Mouse (Mus musculus): ENCODE results near the gene Slc25a43. TPM values are rescaled to one million over a fixed set of nuclear protein-coding genes. Genes with fewer than 3 reads are reported as not detected.

The Slc25a43 gene
- polyA plus RNA-seq, 1 experiment = not detected

DNA sequence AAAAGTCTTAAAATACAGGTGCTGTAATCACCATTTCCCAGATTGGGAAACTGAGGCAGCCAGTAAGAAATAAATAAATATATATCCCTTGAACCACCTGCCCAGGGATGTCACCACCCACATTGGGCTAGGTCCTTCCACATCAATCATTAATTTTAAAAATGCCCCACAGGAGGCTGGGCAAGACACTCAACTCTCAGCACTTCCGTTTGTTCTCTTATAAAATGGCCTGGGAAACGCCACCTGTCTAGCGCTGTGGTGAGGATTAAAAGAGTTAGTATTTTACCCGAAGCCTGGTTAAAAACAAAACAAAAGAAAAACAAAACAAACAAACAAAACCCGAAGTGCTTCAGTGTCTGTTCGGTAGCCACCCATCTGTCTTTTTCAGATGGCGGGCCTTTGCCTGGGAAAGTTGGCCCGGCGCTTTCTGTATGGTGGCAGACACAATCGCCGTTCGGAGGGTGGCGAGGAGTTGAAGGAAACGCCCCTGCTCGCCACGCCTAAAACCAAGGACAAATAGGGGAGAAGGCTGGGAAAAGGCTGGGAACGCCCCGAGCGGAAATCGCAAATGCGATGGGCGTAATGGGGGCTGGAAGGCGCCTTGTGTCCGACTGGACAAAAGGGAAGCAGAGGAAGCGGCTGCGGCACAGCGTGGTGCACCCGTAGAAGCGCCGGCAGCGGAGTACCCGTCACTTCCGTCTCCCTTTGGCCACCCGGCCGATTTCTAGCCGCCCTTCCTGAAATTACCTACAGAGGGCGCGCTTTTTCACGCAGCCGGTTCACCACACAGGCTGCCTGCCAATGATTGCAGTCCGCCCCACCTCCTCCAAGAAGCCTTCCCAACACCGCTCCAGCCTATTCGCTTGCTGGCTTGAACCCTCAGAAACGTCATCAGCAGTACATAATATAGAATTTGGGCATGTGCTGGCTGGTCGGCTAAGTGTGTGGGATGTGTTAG is 64.2 kb downstream of the Slc25a43 start:
- TF ChIP-seq GATA1 (IDR thresholded peaks at IDR 0.05; ENCODE audit: low read length) = no peak

DNA sequence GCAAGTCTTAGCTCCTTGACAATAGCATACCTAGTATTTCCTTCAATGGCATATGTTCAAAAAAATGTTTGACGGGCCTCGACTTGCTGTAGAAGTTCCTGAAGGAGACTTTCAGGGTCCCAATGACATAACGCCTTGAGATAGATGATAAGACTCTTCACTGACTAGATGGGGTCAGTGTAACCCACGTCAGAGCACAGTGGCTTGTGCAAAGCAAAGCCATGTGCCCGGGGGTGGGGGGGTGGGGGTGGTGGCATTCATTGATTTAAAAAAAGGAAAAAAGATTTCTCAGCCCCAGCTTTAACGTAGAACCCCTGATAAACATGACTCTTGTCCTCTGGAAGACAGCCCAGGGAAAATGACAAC is 64.8 kb downstream of the Slc25a43 start:
- TF ChIP-seq GATA1 (IDR thresholded peaks at IDR 0.05; ENCODE audit: low read length) = no peak

DNA sequence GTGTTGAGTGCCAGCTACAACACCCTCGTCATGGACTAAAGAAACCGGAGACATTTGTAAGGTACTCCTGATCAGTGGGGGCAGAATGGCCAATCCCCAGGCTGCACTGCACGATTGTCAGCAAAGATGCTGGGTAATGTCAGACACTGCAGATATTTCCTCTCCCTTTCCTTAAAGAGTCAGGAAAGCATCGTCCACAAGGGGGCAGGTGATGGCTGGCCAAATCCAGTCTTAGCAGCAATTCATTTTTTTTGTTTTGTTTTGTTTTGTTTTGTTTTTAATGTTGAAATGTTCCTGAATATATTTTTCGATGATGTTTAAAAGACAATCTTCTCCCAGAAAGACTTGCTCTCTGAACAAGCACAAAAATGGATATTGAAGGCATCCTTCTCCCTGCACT is 67.9 kb downstream of the Slc25a43 start:
- TF ChIP-seq GATA1 (IDR thresholded peaks at IDR 0.05; ENCODE audit: low read length) = no peak

DNA sequence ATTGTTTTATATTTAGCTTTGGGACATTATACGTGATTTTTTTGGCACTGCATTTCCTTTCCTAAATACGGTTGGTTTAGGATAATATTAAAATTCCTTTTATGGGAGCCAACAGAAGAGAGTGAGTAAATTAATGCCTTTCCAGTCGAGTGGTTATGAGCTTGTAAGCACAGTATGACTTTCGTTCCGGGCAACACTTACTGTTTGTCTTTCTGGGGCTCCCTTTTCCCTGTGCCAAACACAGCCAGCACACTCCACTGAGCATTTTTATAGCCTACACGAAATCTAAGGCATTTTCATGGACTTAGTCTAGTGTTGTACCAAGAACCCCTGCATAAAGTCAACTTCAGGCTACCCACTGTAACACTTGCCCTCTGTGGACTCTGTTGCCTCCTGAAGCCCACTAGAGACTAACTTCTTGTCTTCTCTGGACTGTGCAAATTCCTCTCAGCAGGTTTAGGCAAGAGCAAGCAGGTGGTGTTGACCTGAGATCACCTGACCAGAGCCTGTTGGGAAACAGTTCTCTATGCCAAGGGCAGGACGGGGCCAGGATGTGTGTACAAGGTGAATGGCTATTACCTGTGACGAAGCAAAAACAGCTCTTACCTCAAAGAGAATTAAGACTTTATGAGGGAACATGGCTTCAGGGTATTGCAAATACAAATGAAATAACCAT is 70.8 kb downstream of the Slc25a43 start:
- no peak for TF ChIP-seq GATA1 (IDR thresholded peaks at IDR 0.05; ENCODE audit: low read length)

DNA sequence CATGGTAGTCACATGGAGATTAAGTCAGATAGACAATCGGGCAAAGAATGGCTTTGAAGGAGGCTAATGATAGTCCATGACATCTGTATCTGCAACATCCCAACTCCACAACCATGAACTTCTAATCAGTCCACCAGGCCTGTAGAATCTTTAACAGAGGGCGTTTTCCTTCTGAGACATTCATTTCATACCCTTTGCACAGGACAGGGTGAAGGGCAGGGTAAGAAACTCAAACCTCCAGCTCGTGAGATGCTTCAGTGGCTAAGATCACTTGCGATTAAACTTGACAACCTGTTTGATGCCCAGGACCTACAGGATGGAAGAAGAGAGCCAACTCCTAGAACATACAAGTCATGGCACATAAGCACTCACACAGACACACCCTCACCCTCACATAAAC is 71.6 kb downstream of the Slc25a43 start:
- no peak for TF ChIP-seq GATA1 (IDR thresholded peaks at IDR 0.05; ENCODE audit: low read length)

DNA sequence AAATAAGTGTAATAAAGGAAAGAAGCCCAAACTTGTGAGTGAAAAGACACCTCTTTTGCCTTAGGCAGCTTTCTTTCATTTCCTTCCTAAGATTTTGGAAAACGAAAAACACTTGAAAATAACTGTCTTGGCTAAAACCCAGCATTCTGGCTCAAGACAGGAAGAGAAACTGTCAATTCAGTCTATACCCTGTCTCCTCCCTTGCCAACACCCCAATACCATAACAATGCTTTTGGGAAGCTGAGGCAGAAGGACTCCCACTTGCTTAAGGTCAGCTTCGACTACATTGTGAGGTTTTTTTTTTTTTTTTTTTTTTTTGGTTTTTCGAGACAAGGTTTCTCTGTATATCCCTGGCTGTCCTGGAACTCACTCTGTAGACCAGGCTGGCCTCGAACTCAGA is 72.0 kb downstream of the Slc25a43 start:
- TF ChIP-seq GATA1 (IDR thresholded peaks at IDR 0.05; ENCODE audit: low read length) = no peak

DNA sequence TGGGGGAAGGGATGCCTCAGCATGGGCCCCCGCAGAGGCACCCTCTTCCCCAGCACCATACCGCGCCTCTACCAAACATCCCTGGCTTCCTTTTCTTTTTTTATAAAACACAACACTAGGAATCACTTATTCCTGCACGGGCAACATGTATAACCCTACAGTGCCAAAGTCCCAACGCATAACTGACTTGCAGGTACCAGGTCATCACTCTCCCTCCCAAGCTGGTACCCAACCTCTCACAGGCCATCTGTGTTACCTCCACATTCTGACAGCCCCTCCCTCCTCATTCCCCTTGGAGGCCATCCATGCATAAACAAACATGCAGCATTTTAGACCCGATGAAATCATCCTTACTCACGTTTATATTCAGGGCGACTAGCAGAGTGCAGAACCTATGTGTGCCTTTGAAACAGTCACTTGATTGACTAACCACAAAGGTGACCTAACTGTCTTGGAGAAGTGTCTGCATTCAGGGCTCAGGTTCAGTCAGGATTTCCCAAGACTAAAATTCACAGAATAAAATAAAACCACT is 73.0 kb downstream of the Slc25a43 start:
- no peak for TF ChIP-seq GATA1 (IDR thresholded peaks at IDR 0.05; ENCODE audit: low read length)

DNA sequence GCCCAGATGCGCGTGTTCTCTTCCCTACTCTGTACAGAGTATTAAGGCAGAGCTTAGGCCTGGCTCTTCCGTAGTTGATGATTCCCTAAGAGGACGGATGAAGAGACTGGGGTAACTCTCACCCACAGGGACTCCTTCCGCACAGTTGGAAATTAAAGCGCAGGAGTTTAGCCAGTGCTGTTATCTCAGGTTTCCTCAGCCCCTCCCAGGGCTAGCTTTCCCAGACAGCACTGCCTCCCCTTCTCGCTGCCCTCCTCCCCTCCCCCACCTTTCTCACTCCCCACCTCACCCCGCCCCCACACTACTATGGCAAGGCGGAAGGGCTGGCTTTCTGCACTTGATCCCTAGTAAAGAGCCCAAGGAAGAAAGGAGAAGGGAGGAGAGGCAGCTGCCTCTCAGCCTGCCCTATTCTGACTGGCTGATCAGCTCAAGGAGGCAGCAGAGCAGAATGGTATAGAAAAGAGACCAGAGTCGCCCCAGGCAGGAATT is 73.5 kb downstream of the Slc25a43 start:
- TF ChIP-seq GATA1 (IDR thresholded peaks at IDR 0.05; ENCODE audit: low read length) = no peak

- no peak for TF ChIP-seq GATA1 (IDR thresholded peaks at IDR 0.05; ENCODE audit: low read length)
Measured at GRCm38 (mm10) chrX:36819575-36819974, 76.1 kb downstream of the Slc25a43 start.

DNA sequence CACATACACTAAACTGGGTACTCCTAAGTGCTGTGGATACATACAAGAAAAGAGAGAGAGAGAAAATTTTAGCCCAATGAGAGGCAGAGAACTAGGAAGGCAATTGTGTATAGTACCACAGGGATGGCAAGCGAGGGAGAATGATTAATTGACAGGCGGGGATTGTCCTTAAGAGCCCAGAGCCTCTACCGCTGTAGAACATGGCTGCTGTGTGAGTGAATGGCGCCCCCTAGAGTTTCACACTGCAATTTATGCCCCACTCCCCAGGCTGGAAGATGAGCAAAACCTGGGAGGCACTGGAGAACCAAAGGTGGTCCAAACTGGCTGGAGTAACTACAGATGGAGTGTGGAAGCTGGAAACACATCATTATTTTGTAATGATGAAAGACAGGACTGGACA is 76.7 kb downstream of the Slc25a43 start:
- TF ChIP-seq GATA1 (IDR thresholded peaks at IDR 0.05; ENCODE audit: low read length) = no peak

DNA sequence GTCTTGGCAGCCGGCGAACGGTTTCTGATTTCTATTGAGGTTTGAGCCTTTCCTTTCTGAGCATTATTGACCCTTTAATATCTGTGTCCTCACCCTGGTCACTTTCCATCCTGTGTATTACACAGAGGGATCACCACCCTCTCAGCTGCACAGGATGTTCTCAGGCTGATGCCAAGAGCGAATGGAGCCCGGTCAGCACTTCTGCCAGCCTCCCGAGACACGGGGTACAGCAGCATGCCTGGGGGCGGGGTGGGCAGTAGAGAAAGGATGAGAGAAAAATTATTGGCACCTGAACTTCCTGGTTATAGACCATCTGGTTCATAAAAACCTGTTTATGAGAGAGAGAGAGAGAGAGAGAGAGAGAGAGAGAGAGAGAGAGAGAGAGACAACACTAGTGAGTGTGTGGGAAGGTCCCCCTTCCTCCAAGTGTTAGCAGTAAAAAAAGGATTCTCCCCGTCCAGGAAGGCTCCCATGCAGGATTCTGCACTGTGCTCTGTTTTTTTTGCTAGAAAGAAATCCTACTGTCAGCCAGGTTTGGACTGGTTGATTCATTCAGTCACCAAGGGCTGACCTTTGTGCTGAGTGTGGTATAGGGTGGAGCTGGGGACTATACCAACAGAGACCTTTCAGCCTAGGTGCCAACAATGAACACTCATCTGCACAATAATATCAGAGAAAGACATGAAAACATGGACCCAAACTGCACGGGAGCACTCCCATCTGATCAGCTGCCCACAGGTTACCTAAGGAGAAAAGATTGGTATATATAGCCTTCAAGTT is 80.7 kb downstream of the Slc25a43 start:
- TF ChIP-seq GATA1 (IDR thresholded peaks at IDR 0.05; ENCODE audit: low read length) = no peak

DNA sequence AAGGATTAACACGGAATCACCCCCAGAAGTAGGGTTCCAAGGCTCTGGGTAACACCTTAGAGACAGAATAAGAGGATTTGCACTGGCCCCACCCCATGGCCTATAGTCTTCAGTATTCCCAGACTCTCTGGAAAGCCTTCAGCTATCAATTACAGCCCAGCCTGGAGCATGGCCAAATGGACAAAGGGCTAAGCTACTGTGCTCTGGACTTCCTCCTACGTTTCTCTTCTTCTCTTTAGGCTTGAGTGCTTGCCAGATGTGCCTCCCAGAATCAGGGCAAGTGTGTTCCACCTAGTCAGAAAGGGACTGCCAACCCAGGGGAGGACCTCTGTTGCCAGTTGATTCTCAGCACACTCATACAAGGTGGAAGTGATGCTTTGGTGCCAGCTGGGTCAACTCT is 81.6 kb downstream of the Slc25a43 start:
- TF ChIP-seq GATA1 (IDR thresholded peaks at IDR 0.05; ENCODE audit: low read length) = no peak

Other genes with a start within 250 kb of the Slc25a43 start
- 60.8 and 80.9 TPM in 2 replicates for gene Pgrmc1, start 145.5 kb upstream of the Slc25a43 start, polyA plus RNA-seq (2012)
- 0.31 and 0.33 TPM in 2 replicates for gene Akap17b, start 98.3 kb upstream of the Slc25a43 start, polyA plus RNA-seq (2012)
- gene Slc25a5, start 52.0 kb downstream of the Slc25a43 start, polyA plus RNA-seq (2012) = 29.9 and 55.5 TPM in 2 replicates
- gene Ube2a, start 130.2 kb downstream of the Slc25a43 start, polyA plus RNA-seq (2012) = 94.4 and 117 TPM in 2 replicates
- gene C330007P06Rik, start 130.5 kb downstream of the Slc25a43 start, polyA plus RNA-seq (2012) = 0.85 and 1.5 TPM in 2 replicates
- gene Nkrf, start 159.2 kb downstream of the Slc25a43 start, polyA plus RNA-seq (2012) = 1.3 and 1.5 TPM in 2 replicates
- gene Sept6, start 248.1 kb downstream of the Slc25a43 start, polyA plus RNA-seq (2012) = 1.2 and 2.7 TPM in 2 replicates